Mouse (Mus musculus) spleen, adult 12 weeks (tissue): Measurements from ENCODE around the gene Smagp.
"Not testable (repeated sequence)": the region's sequence is repeated elsewhere in the genome, so short reads cannot be mapped to it uniquely, and the experiment has no call there.

ENCODE experiments used
- DNase-seq: peaks from one replicate; pipeline ENCODE4 v3.0.0; 2022; ENCODE audit warnings: low spot score

Gene Smagp

GRCm38 (mm10) chr15:100627287-100627686 lies 9.5 kb downstream of the Smagp start:
- no peak for DNase-seq

- no peak for DNase-seq
Measured at GRCm38 (mm10) chr15:100624435-100624834, 12.3 kb downstream of the Smagp start.

- DNase-seq, result no peak
Measured at GRCm38 (mm10) chr15:100623754-100624153, 13.0 kb downstream of the Smagp start.

GRCm38 (mm10) chr15:100622164-100622563 lies 14.6 kb downstream of the Smagp start:
- no peak for DNase-seq

- not testable (repeated sequence) for DNase-seq
Measured at GRCm38 (mm10) chr15:100621671-100622070, 15.1 kb downstream of the Smagp start.

GRCm38 (mm10) chr15:100619200-100619599 lies 17.5 kb downstream of the Smagp start:
- no peak for DNase-seq

GRCm38 (mm10) chr15:100616221-100616620 lies 20.5 kb downstream of the Smagp start:
- DNase-seq, result no peak

- peak; percentile 75 for DNase-seq
Measured at GRCm38 (mm10) chr15:100615825-100616220, 20.9 kb downstream of the Smagp start.

- peak; percentile 99 for DNase-seq
Measured at GRCm38 (mm10) chr15:100614996-100615824, 21.5 kb downstream of the Smagp start, which contains the start of gene Dazap2. TSS of gene Dazap2 (plus strand) at chr15:100615349.

GRCm38 (mm10) chr15:100614218-100614995 lies 22.3 kb downstream of the Smagp start:
- peak; percentile 20 for DNase-seq

GRCm38 (mm10) chr15:100613584-100613983 lies 23.2 kb downstream of the Smagp start:
- peak; percentile 73 for DNase-seq

GRCm38 (mm10) chr15:100612432-100612831 lies 24.3 kb downstream of the Smagp start:
- peak; percentile 29 for DNase-seq

GRCm38 (mm10) chr15:100611951-100612350 lies 24.8 kb downstream of the Smagp start:
- no peak for DNase-seq

- not testable (repeated sequence) for DNase-seq
Measured at GRCm38 (mm10) chr15:100606677-100607076, 30.1 kb downstream of the Smagp start.

GRCm38 (mm10) chr15:100601669-100602068 lies 35.1 kb downstream of the Smagp start:
- no peak for DNase-seq

GRCm38 (mm10) chr15:100600696-100601272 lies 36.0 kb downstream of the Smagp start:
- DNase-seq, result no peak

- DNase-seq, result peak; percentile 26
Measured at GRCm38 (mm10) chr15:100600047-100600695, 36.6 kb downstream of the Smagp start.

GRCm38 (mm10) chr15:100599276-100600046 lies 37.3 kb downstream of the Smagp start, which contains the start of gene Pou6f1:
TSS of gene Pou6f1 (minus strand) at chr15:100599984.
- no peak for DNase-seq

GRCm38 (mm10) chr15:100598883-100599275 lies 37.9 kb downstream of the Smagp start:
- DNase-seq, result no peak

GRCm38 (mm10) chr15:100598287-100598882 lies 38.4 kb downstream of the Smagp start:
- no peak for DNase-seq

GRCm38 (mm10) chr15:100592817-100593216 lies 43.9 kb downstream of the Smagp start:
- DNase-seq, result no peak
